Mouse (Mus musculus): ENCODE data around the gene Atp5d.

- TF ChIP-seq CTCF (IDR thresholded peaks at IDR 0.05) (no peak), EP300 (IDR thresholded peaks at IDR 0.05; ENCODE audit: insufficient read depth, low read depth, low read length) (no peak)
These were observed 32.5 kb upstream of the Atp5d start for GRCm38 (mm10) chr10:80105926-80106325.
